11 mouse cellular contexts compared by ENCODE assay signal in genomic region chr8:71667256-71667655, GRCm38 (mm10). TPM values are rescaled to one million over a fixed set of nuclear protein-coding genes. Genes with fewer than 3 reads are reported as not detected.
DNase-seq lines count a peak whose midpoint lies in the region; ATAC-seq and TF ChIP-seq lines count a peak whose summit lies in the region.
"Had no signal": no experiment of that assay in that cellular context is flagged by ENCODE, and none has a peak within 500 bp of the region (broad histone marks: within the 10 kb centered on the region; RNA-seq: fewer than 3 reads in every experiment).

No protein-coding gene starts in this region.

- WGBS in heart, embryonic 13.5 days, result 64% methylated on average over 5 of the region's 5 CpGs
- 48% methylated on average over 5 of the region's 5 CpGs for whole genome bisulfite sequencing in hindbrain, embryonic 11.5 days
- WGBS in midbrain, embryonic 15.5 days, result 45% methylated on average over 5 of the region's 5 CpGs

- no peak for TF ChIP-seq CTCF in brain, embryonic 14.5 days (IDR thresholded peaks at IDR 0.05; ENCODE audit: borderline replicate concordance, extremely low read depth, insufficient read depth, insufficient read length)

- peak overlapping the region; percentile 73 for H3K9ac ChIP-seq in heart, embryonic 13.5 days
- H3K9ac ChIP-seq in hindbrain, embryonic 11.5 days (ENCODE audit: low read depth, low read length), result no peak overlapping the region
- 0 out of 2 replicates have a peak overlapping the region, but pooled peaks have one; percentile 27 for H3K9ac ChIP-seq in midbrain, embryonic 15.5 days
- H3K9ac ChIP-seq: embryonic facial prominence, embryonic 13.5 days; limb, embryonic 13.5 days had no signal

- no peak overlapping the region for H3K4me3 ChIP-seq in heart, embryonic 13.5 days
- no peak overlapping the region for H3K4me3 ChIP-seq in hindbrain, embryonic 11.5 days (ENCODE audit: low read depth, low read length)
- H3K4me3 ChIP-seq in midbrain, embryonic 15.5 days, result no peak overlapping the region
- H3K4me3 ChIP-seq: embryonic facial prominence, embryonic 13.5 days; limb, embryonic 13.5 days had no signal

- intact Hi-C loops in left cerebral cortex, postnatal 25 days (cut with DNase I), result no loop called here

- ATAC-seq in heart, embryonic 13.5 days (ENCODE audit: extremely low read depth, insufficient number of reproducible peaks, low FRiP score, low TSS enrichment), result no peak
- ATAC-seq in hindbrain, embryonic 11.5 days (ENCODE audit: low FRiP score), result no peak
- ATAC-seq in midbrain, embryonic 15.5 days (replicated peaks), result no peak

- no peaks in the 10 kb centered on the region for H3K36me3 ChIP-seq in heart, embryonic 13.5 days
- no peaks in the 10 kb centered on the region for H3K36me3 ChIP-seq in hindbrain, embryonic 11.5 days (ENCODE audit: control insufficient read depth, insufficient read depth, low read length)
- H3K36me3 ChIP-seq in midbrain, embryonic 15.5 days (replicated peaks), result peaks cover 12% of the 10 kb centered on the region
- H3K36me3 ChIP-seq: embryonic facial prominence, embryonic 13.5 days; limb, embryonic 13.5 days had no signal

- peaks cover 66% of the 10 kb centered on the region for H3K4me1 ChIP-seq in heart, embryonic 13.5 days
- peaks cover 11% of the 10 kb centered on the region for H3K4me1 ChIP-seq in hindbrain, embryonic 11.5 days (replicated peaks; ENCODE audit: control insufficient read depth, insufficient read depth, low read length)
- peaks cover 51% of the 10 kb centered on the region for H3K4me1 ChIP-seq in midbrain, embryonic 15.5 days

- peak overlapping the region; percentile 85 for H3K27ac ChIP-seq in heart, embryonic 13.5 days (replicated peaks)
- peak overlapping the region; percentile 69 for H3K27ac ChIP-seq in hindbrain, embryonic 11.5 days (ENCODE audit: low read depth, low read length)
- H3K27ac ChIP-seq in midbrain, embryonic 15.5 days, result peak overlapping the region; percentile 73
- H3K27ac ChIP-seq: embryonic facial prominence, embryonic 13.5 days; limb, embryonic 13.5 days had no signal

- H3K27me3 ChIP-seq in heart, embryonic 13.5 days (replicated peaks), result peaks cover 41% of the 10 kb centered on the region
- peaks cover 15% of the 10 kb centered on the region for H3K27me3 ChIP-seq in hindbrain, embryonic 11.5 days (ENCODE audit: control insufficient read depth, insufficient read depth, low read length)
- H3K27me3 ChIP-seq in midbrain, embryonic 15.5 days (replicated peaks), result no peaks in the 10 kb centered on the region

- no peak for TF ChIP-seq POLR2A in brain, embryonic 14.5 days (IDR thresholded peaks at IDR 0.05; ENCODE audit: borderline replicate concordance, extremely low read depth, insufficient read depth, insufficient read length, poor library complexity, severe bottlenecking)

- peak overlapping the region; percentile 68 for H3K4me2 ChIP-seq in heart, embryonic 13.5 days
- H3K4me2 ChIP-seq in hindbrain, embryonic 11.5 days (replicated peaks; ENCODE audit: low read depth, low read length), result no peak overlapping the region
- peak overlapping the region; percentile 28 for H3K4me2 ChIP-seq in midbrain, embryonic 15.5 days
- H3K4me2 ChIP-seq: embryonic facial prominence, embryonic 13.5 days had no signal

- H3K9me3 ChIP-seq in heart, embryonic 13.5 days, result no peaks in the 10 kb centered on the region
- no peaks in the 10 kb centered on the region for H3K9me3 ChIP-seq in hindbrain, embryonic 11.5 days (ENCODE audit: control insufficient read depth, low read length)
- H3K9me3 ChIP-seq in midbrain, embryonic 15.5 days, result no peaks in the 10 kb centered on the region
- H3K9me3 ChIP-seq: embryonic facial prominence, embryonic 13.5 days; limb, embryonic 13.5 days had no signal

- DNase-seq in heart, adult 18-20 months, result no peak
- DNase-seq in brain, embryonic 14.5 days (ENCODE audit: low read depth), result peak; percentile 64
- DNase-seq in hindbrain, embryonic 11.5 days (ENCODE audit: low spot score), result peak; percentile 47
- DNase-seq in layer of hippocampus, adult 9-11 months, result no peak
- no peak for DNase-seq in left cerebral cortex, postnatal 25 days (ENCODE audit: low spot score in 2 of 2)
- DNase-seq in urinary bladder, postnatal 10 days (ENCODE audit: low spot score), result no peak
- DNase-seq: retina, postnatal 1 day had no signal

RNA-seq across cellular contexts. Expression of gene Unc13a, which starts 4.3 kb away (rescaled TPM):
- 0.39 and 0.40 TPM in 2 replicates for polyA plus RNA-seq in heart, embryonic 13.5 days (2015; fragmentation: Nextera tagmentation; extraction: Ambion mirVana)
- total RNA-seq in heart, adult 18-20 months (2021), result under 1 TPM; 0.55 to 0.87 TPM
- polyA plus RNA-seq in brain, embryonic 14.5 days (2012; rRNA removed), result 84.9 and 86.4 TPM in 2 replicates
- polyA plus RNA-seq in hindbrain, embryonic 11.5 days (2014; fragmentation: Nextera tagmentation; extraction: Ambion mirVana), result 7.3 and 9.1 TPM in 2 replicates
- 26.9 and 27.4 TPM in 2 replicates for polyA plus RNA-seq in midbrain, embryonic 15.5 days (2015; fragmentation: Nextera tagmentation; extraction: Ambion mirVana)
- total RNA-seq in left cerebral cortex, postnatal 25 days (2021), result 100 to 1,000 TPM; 318 to 327 TPM

RNA-seq across cellular contexts. Expression of gene Jak3, which starts 8.8 kb away (rescaled TPM):
- 7.6 and 7.7 TPM in 2 replicates for polyA plus RNA-seq in heart, embryonic 13.5 days (2015; fragmentation: Nextera tagmentation; extraction: Ambion mirVana)
- total RNA-seq in heart, adult 18-20 months (2021), result 1 to 10 TPM; 7.3 to 8.3 TPM
- polyA plus RNA-seq in brain, embryonic 14.5 days (2012; rRNA removed), result 3.7 and 5.1 TPM in 2 replicates
- 0.99 and 1.4 TPM in 2 replicates for polyA plus RNA-seq in hindbrain, embryonic 11.5 days (2014; fragmentation: Nextera tagmentation; extraction: Ambion mirVana)
- polyA plus RNA-seq in midbrain, embryonic 15.5 days (2015; fragmentation: Nextera tagmentation; extraction: Ambion mirVana), result 5.2 and 5.8 TPM in 2 replicates
- 1 to 10 TPM; 3.9 to 4.8 TPM for total RNA-seq in left cerebral cortex, postnatal 25 days (2021)

RNA-seq across cellular contexts. Expression of gene Insl3, which starts 21.8 kb away (rescaled TPM):
- polyA plus RNA-seq in heart, embryonic 13.5 days (2015; fragmentation: Nextera tagmentation; extraction: Ambion mirVana), result 1.5 and 2.1 TPM in 2 replicates
- 1 to 10 TPM; 1.3 to 1.6 TPM for total RNA-seq in heart, adult 18-20 months (2021)
- 0.60 and 1.1 TPM in 2 replicates for polyA plus RNA-seq in brain, embryonic 14.5 days (2012; rRNA removed)
- 0.35 and 0.37 TPM in 2 replicates for polyA plus RNA-seq in hindbrain, embryonic 11.5 days (2014; fragmentation: Nextera tagmentation; extraction: Ambion mirVana)
- 0.37 and 1.5 TPM in 2 replicates for polyA plus RNA-seq in midbrain, embryonic 15.5 days (2015; fragmentation: Nextera tagmentation; extraction: Ambion mirVana)
- 1 to 10 TPM; 1.3 to 1.5 TPM for total RNA-seq in left cerebral cortex, postnatal 25 days (2021)

RNA-seq across cellular contexts. Expression of gene B3gnt3, which starts 34.3 kb away (rescaled TPM):
- polyA plus RNA-seq in heart, embryonic 13.5 days (2015; fragmentation: Nextera tagmentation; extraction: Ambion mirVana), result 2.8 and 3.3 TPM in 2 replicates
- total RNA-seq in heart, adult 18-20 months (2021), result 1 to 10 TPM; 4.9 to 5.9 TPM
- 0.45 and 0.46 TPM in 2 replicates for polyA plus RNA-seq in brain, embryonic 14.5 days (2012; rRNA removed)
- polyA plus RNA-seq in hindbrain, embryonic 11.5 days (2014; fragmentation: Nextera tagmentation; extraction: Ambion mirVana), result 0.36 and 0.45 TPM in 2 replicates
- polyA plus RNA-seq in midbrain, embryonic 15.5 days (2015; fragmentation: Nextera tagmentation; extraction: Ambion mirVana), result 0.27 and 0.36 TPM in 2 replicates
- under 1 TPM; 0.34 to 0.53 TPM for total RNA-seq in left cerebral cortex, postnatal 25 days (2021)

RNA-seq across cellular contexts. Expression of gene Colgalt1, which starts 56.5 kb away (rescaled TPM):
- 54.8 and 58.3 TPM in 2 replicates for polyA plus RNA-seq in heart, embryonic 13.5 days (2015; fragmentation: Nextera tagmentation; extraction: Ambion mirVana)
- 10 to 100 TPM; 41.6 to 42.4 TPM for total RNA-seq in heart, adult 18-20 months (2021)
- polyA plus RNA-seq in brain, embryonic 14.5 days (2012; rRNA removed), result 128 and 150 TPM in 2 replicates
- polyA plus RNA-seq in hindbrain, embryonic 11.5 days (2014; fragmentation: Nextera tagmentation; extraction: Ambion mirVana), result 41.3 and 42.5 TPM in 2 replicates
- 70.5 and 74.5 TPM in 2 replicates for polyA plus RNA-seq in midbrain, embryonic 15.5 days (2015; fragmentation: Nextera tagmentation; extraction: Ambion mirVana)
- total RNA-seq in left cerebral cortex, postnatal 25 days (2021), result 10 to 100 TPM; 49.3 to 51.5 TPM

Comparison
In these comparisons a context has a peak if more than half of its experiments do, and no peak if none do; other contexts are left out.
1. DNase-seq: peak in brain, embryonic 14.5 days (single experiment) and hindbrain, embryonic 11.5 days (single experiment); none in heart, adult 18-20 months (0 of 2), layer of hippocampus, adult 9-11 months (single experiment), left cerebral cortex, postnatal 25 days (0 of 2) and urinary bladder, postnatal 10 days (single experiment).
2. Peak in every context shown above with its lines, with median percentiles within 50 percentile points of each other: H3K27ac ChIP-seq.